Mouse (Mus musculus): ENCODE data around the gene Limk1.

Gene Limk1

DNA sequence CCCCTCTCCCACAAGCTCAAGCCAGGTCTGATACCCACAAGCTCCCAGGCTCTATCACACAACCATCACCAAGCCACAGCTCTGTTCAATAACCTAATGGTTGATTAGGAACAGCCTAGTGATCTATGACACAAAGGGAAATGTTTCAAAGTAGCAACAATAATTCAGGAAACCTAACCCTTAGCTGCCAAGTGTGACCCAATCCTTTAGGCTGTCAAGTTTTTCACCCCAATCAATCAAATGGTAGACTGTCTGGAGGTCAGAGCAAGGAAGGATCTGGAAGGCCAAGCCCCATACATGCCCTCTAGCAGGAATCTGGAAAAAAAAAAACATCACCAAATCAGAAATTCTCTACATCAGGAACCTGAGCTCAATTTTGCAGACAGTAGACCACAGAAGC is 57.6 kb downstream of the Limk1 start:
- no peak for DNase-seq (ENCODE audit: low spot score)

DNA sequence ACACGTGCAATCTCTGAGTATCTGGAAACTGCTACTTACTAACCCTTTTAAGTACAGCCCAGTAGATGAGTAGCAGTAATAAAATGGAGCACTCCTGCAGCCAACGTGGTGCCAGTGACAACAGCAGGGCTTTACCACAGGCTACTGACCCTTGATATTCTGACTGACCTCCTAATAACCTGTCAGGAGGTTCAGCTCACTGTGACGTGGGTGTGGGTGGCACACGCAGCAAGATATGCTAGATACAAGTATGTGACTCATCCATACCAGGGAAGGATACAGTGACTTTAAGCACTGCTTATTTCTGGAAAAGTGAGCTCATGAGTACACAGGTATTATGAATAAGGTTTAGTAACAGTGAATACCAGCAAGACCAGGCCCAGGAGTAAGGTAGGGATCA is 58.9 kb downstream of the Limk1 start:
- no peak for DNase-seq (ENCODE audit: low spot score)

DNA sequence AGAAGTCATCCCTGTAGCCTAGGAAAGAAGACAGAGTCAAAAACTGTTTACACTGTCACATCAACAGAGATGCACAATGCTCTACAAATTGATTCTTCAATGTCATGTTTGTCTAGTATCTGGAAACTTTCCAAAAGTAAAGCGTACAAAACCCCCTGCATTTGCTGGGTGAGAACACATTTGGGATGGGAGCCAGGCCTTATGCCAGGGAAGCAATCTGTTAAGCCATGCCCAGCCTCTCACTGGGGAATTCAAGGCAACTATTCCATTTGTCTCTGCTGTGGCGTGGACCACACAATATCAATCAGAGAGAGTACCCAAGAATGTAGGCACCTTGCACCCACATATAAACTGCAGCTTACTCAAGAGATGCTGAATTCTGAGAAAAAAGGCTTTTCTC is 66.3 kb downstream of the Limk1 start:
- no peak for DNase-seq (ENCODE audit: low spot score)

DNA sequence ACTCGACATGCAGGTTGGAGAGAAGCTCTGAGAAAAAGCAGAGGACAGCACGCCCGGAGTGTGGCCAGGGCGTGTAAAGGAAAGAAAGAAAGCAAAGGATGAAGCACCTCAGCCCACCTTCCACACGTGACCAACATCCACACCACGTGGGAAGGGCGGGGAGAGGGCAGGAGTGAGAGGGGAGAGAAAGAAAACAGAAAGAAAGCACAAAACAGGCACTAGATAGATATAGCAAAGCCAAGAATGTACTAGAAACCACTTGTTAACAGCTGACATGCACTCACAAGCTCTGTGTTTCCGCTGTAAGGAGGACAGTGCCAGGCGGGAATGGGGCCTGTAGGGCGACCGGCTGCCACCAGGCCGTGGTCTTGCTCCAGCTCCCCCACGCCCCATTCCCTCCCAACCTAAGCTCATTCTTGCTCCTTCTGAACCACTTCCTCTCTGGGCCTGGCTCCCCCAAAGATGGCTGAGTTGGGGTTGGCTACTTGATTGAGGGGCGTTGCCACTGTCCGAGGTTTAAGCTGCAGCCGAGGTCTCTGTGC is 67.2 kb downstream of the Limk1 start:
- DNase-seq (ENCODE audit: low spot score), result peak; percentile 53

DNA sequence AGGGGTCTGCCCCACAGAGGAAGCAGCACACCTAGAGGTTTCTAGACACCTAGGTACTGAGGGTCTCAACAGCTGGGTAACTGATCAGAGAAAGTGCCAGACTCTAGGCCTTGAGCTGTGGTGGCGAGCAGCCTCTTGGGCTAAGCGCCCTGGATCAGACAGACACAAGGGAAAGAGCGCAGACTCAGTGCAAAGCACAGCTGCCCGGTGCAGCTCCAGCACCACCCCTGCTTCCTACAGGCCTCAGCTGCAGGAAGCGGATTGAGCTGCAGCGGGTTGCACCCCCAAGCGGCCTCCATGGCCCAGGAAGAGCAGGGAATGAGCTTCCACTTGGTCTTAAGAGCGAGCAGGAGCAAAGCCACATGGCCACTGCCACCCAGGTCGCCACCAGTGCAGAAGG is 67.9 kb downstream of the Limk1 start:
- no peak for DNase-seq (ENCODE audit: low spot score)

DNA sequence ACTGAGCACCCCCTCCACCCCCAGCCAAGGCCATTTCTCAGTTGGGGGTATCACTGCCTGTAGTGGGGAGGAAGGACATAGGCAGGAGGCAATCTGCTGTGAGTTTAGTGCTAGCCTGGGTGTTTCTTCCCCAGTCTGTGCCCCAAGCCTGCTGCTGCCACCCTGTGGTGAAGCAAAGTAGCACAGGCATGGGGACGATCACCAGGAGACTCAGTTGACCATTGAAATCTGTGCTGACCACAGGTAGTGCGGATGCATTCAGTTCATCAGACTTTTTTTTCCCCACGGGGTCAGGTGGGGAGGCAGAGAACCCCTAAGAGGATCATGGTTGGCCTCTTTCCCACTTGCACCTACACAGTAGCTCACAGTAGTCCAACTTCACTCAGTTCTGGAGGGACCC is 71.3 kb downstream of the Limk1 start:
- DNase-seq (ENCODE audit: low spot score), result peak; percentile 68

DNA sequence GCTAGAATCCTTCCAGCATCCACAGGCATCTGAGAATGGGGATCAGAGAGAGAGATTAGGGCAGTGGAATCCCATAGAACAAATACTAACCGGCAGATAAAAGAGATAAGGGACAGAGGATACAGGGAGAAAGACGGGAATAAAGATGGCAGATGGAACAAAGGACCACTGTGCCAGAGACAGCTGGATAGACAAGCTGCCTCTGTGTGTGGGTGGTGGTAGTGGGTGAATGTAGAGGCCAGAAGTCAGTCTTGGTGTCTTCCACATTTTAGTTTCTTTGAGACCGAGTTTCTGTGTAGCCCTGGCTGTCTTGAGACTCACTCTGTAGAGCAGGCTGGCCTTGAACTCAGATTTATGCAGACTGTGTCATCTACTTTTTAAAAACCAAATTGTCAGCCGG is 72.6 kb downstream of the Limk1 start:
- no peak for DNase-seq (ENCODE audit: low spot score)

DNA sequence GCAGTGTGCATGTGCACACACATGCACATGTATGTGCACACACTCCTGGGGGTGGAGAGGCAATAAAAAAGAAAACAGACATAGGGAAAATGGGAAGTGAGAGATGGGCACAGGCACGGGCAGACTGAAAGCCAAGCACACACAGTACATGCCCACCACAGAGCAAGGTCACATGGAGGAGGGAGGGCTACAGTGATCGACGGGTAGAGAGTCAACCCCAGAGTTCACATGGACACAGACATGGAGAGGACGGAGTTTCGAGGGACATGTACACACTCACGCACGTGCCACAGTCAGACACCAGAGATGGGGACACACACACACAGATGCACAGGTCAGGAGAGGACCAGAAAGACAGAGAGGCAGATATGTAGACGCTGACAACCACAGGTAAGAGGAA is 73.0 kb downstream of the Limk1 start:
- no peak for DNase-seq (ENCODE audit: low spot score)

DNA sequence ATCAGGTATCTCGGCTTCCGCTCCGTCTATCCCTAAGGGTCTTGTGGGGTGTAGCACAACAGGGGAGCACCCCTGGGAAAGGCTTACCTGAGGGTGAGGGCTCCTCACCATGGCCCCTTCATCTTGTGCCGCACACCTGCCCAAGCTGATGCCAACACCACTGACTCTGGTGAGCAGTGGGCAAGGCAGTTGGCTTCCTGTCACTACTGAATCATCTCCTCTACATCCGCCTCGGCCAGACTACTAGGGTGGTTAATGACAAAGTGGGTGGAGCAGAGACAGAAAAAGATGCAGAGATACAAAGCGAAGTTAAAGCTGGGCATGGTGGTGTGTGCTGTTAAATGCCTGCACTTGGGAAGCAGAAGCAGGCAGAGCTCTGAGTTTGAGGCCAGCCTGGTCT is 73.6 kb downstream of the Limk1 start, which contains the start of gene Lat2:
Gene Lat2 (minus strand): TSS at position 224 of the 400 bp plus-strand sequence.
- DNase-seq (ENCODE audit: low spot score), result peak; percentile 28

DNA sequence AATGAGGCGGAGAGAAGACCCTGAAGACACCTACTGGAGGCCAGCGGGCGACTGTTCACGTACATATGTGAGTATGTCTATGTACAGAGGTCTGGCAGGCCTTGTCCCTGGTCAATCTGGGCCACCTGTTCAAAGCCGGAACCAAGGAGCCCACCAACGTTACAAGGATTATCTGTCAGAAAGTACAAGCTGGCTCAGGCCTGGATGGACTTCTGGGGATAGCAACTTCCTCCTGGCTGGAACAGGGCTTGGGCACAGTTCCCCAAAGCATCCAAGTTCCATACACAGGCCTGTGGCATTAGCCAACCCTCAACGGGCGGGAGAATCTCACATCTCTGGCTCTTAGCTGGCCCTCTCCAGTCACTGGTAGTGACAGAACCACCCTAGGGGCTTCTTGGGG is 74.1 kb downstream of the Limk1 start:
- DNase-seq (ENCODE audit: low spot score), result no peak

DNA sequence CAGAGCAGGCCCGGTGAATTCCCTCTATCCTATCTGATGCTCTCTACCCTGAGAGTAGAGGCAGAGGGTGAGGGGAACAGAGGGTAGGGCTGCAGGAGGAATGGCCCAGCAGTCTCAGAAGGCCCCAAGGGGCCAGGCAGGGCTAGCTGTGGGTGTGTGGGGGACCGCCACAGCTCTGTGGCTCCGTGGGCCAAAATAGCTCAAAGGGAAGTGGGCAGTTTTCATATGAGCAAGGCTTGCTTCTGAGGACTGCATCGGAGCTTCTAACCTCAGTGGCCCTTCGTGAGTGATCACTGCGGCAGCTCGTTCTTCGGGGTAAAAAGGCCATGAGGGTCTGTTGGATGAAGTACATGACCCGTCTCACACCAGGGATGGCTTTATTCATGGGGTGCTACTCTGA is 74.7 kb downstream of the Limk1 start:
- peak; percentile 26 for DNase-seq (ENCODE audit: low spot score)

DNA sequence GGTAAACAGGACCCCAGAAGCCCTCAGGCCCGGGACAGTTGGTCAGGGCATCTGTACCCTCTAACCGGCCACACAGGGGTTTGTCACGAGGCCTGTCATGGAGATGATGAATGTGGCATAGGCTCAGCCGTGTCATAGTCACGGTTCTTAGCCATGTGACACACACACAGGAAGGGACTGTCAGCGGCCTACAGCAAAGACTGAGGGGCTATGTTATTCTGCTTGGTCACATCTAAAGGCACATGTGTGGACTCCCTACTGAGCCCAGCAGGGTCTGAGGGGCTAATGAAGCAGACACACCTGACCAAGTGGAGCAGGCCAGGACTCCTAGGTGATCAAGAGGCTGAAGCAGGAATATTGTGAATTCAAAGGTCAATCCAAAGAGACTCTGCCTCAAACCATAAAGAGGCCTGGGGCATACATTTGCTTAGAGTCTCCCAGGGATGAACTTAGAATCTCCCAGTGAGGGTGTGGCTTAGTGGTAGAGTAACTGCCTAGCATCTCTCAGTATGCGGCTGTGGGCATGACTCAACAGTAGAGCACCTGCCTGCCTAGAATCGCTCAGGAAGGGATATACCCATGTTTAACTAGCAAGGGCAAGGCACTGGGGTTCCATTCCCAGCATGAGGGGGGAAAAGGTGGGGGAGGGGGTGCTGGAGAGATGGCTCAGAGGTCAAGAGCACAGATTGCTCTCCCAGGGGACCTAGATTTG is 76.4 kb downstream of the Limk1 start:
- DNase-seq (ENCODE audit: low spot score), result no peak

DNA sequence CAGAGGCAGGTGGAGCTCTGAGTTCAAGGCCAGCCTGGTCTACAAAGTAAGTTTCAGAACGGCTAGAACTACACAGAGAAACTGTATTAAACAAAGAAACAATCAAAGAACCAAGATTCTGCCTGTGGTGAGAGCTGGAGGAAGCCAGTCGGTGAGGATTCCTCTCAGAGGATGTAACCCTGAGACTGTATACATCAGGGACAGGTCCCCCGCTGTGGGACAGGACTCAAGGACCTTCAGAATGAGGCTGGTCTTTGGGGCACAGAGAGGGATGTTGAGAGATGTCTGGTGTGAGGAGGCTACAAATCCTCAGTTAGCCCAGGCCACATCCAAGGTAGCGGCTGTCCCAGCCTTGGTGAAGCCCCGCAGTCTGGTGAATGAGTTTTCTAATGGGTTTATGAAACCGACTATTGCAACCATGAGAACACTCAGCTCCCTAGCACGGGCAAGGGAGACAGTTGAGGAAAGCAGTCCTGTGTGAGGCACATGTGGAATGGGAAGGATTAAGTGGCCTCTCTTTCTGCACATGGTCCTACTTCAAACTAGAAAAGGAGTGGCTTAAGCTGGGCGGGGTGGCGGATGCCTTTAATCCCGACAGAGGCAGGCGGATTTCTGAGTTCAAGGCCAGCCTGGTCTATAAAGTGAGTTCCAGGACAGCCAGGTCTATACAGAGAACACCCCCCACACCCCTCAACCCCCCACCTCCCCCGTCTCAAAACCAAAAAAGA is 78.3 kb downstream of the Limk1 start:
- DNase-seq (ENCODE audit: low spot score), result no peak

DNA sequence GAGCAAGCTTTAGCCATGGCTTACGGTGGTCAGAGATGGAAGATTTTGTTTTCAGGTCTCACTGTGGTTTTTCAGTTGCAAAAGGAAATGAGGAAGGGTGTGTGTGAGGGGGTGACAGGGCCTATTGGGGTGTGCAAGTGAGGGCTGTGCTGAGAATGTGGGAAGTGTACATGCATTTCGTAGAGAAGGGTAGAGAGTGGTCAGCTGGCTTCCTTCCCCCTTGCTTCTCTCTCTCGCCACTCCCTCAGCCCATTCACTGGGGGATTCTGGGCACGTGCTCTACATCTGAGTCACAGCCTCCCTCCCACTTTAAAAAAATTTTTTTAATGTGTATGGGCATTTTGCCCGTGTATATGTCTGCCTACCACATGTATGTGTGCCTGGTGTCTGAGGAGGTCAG is 81.3 kb downstream of the Limk1 start:
- DNase-seq (ENCODE audit: low spot score), result no peak

DNA sequence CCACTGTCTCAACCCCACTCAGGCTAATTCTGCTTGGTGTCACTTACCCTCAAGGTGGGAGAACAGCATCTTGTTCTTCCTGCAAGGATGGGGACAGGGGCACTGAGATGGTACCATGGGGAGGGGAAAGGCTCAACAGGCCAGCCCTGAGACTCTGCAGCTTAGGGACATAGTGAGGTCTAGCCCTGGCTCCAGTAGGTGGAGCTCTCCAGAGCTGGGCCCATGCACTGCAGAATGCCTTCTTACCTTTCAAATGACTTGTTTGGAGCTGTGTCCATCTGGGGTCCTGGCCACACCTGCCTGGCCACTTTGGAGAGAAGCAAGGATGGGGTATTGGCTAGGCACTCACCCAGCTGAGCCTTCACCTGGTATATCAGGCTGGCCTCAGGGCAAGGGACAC is 82.1 kb downstream of the Limk1 start:
- DNase-seq (ENCODE audit: low spot score), result no peak

All from lung, postnatal 25 days (tissue).